Mouse (Mus musculus) CD4-positive, CD25-positive, alpha-beta regulatory T cell, adult 4 months (primary cell): ENCODE results near the gene Zfp800. TPM values are rescaled to one million over a fixed set of nuclear protein-coding genes. Genes with fewer than 3 reads are reported as not detected.

Experiments used
- ATAC-seq: one replicate; pipeline ENCODE4 v1.8.0; 2017
- polyA plus RNA-seq, 2 experiments: library from polyadenylated mRNA; unstranded; fragments of 100-300 nt; shearing (Covaris generic); gene quantifications; one replicate each; pipeline ENCODE4 v1.2.1; 2017

The Zfp800 gene
- polyA plus RNA-seq, 2 experiments from 2014 or later, result 28.8 to 36.9 TPM

- ATAC-seq, result no peak
Measured at GRCm38 (mm10) chr6:28309692-28310091, 88.1 kb downstream of the Zfp800 start.

DNA sequence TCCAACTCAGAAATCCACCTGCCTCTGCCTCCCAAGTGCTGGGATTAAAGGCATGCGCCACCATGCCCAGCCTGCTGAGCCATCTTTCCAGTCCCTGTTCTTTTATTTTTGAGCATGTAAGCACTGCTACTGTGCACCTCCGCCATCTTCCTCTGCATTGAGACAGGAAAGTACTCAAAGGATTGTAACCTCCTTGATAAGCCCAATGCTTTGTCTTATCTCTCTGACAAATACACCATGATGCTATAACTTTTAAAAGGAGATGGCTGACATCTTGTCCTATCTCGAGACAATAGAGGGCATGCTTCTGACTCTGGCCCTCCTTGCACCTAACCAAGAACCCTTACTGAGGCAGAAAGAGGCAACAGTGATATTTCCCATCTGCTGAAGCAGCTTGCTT lies 88.9 kb downstream of the Zfp800 start:
- ATAC-seq, result no peak

DNA sequence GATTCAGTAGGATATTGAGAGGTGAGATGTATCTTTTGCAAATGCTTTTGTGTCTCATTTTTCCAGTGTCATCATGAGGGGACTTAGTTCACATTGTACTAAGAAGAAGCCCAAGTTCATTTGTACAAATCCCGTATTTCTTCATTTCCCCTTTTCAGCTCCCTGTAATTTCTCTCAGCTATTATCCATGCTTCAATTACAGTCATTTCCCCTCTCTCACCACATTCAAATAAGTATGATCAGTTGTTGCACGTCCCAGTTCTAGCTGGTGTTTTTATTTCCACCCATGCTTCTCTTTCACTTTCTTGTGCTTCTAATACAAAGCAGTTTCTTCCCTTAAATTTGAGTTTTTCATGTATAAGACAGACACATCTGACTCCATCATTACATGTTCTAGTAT lies 91.1 kb downstream of the Zfp800 start:
- ATAC-seq, result no peak

GRCm38 (mm10) chr6:28296306-28296705 lies 101.5 kb downstream of the Zfp800 start:
- ATAC-seq, result no peak

GRCm38 (mm10) chr6:28295581-28295980 lies 102.2 kb downstream of the Zfp800 start:
- no peak for ATAC-seq

GRCm38 (mm10) chr6:28292810-28293209 lies 105.0 kb downstream of the Zfp800 start:
- ATAC-seq, result no peak

- ATAC-seq, result no peak
Measured at GRCm38 (mm10) chr6:28279886-28280285, 117.9 kb downstream of the Zfp800 start.

- peak; percentile 63 for ATAC-seq
Measured at GRCm38 (mm10) chr6:28262198-28262621, 135.6 kb downstream of the Zfp800 start.

DNA sequence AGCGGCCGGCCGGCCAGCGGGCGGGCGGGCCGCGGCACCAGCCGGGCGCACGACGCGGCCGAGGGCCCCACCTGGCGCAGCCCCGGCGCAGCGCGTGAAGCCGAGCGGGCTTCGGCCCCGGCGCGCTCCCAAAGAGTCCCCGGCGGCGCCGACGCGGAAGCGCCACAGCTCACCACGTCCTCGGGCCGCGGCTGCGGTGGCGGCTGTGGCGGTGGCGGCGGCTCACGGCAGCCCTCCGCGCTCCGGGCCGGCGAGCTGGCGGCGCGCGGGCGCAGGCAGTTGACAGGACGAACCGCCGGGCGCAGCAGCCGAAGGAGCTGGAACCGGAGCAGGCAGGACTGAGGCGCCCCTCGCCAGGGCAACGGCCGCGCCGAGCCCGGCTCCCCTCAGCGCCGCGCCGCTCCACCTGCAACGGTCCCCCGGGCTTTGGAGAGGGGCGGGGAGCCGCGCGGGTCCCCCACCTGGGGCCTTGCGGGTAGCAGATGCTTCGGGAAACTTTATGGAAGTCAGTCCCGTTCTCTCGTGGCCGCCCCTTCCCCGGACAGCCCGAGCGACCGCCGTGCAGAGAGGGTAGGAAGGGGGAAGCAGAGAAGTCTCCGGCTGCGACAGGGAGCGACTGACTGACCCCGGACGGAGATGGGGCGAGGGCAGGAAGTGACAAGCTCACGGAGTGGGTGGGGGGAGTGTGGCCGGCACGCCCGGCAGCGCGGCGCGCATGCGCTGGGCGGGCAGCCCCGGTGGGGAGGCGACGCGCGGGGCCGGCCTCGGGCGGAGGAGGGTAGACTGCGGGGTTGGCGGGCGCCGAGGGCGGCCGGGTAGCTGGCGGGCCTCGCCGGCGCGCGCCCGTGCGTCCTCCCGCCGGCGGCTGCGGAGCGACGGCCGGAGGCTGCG lies 136.3 kb downstream of the Zfp800 start:
- peak; percentile 81 for ATAC-seq

DNA sequence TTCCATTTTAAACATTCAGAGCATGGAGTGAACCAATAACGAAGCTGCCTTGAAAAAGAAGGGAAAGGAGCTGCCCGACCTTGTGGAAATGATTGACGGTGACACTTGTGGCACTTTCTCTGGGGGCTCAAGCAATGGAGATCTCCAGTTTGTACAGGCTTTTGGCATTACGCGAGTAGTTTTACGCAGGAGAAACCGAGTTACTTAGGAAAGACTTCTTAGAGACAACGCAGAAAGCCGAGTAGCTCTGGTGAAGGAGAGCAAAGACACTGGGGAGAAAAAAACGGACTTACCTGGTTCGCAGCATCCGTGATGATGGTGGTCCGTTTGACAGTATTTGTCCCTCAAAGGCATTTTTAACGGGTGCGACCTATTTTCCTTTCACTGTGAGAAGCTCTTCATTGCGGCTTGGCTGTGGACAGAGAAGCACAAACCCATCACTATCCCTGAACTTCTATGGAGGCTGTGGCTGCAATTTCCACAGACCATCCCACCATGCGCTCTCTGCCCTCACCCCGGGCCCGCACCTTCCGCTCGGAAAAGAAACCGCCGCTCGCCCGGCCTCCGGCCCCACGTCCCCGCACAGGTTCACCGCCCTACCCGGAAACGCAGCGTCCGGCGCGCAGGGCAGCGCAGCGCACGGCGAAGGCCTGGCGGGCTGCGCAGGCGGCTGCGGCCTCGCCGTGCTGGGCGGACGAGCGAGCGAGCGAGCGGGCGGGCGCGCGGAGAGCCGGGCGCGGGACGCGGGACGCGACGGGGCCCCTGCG lies 137.2 kb downstream of the Zfp800 start:
- no peak for ATAC-seq

- ATAC-seq, result no peak
Measured at GRCm38 (mm10) chr6:28259750-28260149, 138.1 kb downstream of the Zfp800 start.

GRCm38 (mm10) chr6:28258440-28258839 lies 139.4 kb downstream of the Zfp800 start:
- no peak for ATAC-seq

GRCm38 (mm10) chr6:28257772-28258171 lies 140.0 kb downstream of the Zfp800 start:
- no peak for ATAC-seq

DNA sequence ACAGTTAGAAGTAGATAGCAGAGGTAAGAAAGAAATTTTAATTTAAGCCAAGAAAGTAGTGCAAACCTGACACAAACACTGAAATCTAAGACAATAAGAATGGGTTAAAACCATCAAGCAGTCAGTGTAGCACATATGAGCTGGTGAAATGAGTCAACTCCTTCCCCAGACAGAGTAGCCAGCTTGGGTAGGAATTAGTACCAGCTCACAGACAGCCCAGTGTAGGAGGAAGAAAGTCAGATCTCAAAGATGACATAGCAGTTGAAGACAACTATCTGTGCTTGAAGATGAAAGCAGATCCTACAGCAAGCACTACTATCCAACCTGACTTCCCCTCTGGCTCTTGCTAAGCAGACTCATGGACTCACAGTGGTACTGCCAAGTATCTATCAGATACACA lies 145.0 kb downstream of the Zfp800 start:
- ATAC-seq, result no peak

DNA sequence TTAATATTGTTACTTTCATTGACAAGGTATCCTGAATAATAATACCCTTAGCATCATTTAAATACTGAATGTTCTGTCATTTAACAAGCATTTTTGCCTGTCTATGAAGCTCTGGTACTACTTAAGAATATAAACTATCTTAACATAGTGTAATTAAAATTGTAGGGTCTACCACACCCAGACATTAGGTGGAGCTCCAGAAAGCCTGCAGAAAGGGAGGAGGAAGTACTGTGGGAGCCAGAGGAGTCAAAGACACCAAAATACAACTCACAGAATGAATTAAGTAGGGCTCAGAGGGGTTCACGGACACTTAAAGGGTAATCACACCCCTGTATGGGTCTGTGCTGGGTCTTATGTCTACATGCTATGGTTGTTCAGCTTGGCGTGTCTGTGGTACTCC lies 149.6 kb downstream of the Zfp800 start:
- ATAC-seq, result no peak

DNA sequence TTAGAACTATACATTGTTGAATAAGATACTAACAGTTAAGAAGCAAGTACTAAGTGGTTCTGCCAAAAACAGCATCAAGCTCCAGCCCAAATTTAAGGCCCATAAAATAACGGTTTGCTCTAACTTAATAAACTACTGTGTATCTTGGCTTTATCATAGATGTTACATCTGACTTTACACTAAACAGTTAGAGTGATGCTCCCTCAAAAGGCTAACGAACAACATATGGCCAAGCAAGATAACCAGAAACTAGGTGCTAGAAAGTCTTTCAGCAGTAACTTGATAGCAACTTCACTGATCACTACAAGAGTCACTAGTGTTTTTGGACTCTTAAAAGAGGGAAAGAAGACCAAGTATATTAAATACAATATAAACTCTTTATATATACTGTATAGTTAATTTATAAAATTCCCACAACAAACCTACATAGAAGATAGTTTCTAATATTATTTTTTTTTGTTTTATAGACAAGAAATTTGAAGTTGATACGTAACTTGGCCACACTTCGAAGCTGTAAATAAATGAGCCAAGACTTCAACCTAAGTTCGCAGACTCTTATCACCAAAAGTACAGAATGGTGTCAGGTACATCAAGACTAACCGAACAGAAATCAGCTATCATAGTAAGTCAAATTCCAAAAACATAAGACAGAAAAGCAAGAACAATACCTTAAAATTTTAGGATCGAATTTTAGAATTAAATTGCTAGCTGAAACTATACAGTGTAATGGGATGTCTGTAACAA lies 165.0 kb downstream of the Zfp800 start:
- no peak for ATAC-seq

DNA sequence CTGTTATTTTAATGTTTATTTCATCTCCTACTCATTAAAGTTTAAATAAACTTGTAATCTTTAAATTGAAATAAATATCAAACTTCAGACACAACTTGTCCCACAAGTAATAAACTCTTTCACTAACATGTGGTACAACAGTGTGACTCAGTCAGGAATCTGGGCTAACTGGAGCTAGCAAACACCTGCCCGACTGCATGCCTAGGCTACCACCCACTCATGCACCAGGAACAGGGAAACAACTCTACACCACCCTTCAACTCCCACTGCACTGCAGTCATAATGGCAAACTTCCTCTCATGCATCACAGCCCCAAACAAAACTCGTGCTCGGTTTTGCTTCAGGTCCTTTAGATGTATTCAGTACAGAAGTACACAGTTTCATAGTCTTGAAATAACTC lies 169.7 kb downstream of the Zfp800 start:
- no peak for ATAC-seq

- no peak for ATAC-seq
Measured at GRCm38 (mm10) chr6:28221017-28221416, 176.8 kb downstream of the Zfp800 start.

- no peak for ATAC-seq
Measured at GRCm38 (mm10) chr6:28218386-28218785, 179.4 kb downstream of the Zfp800 start.

GRCm38 (mm10) chr6:28215268-28215954 lies 182.4 kb downstream of the Zfp800 start:
- peak; percentile 77 for ATAC-seq

GRCm38 (mm10) chr6:28214658-28215267 lies 183.0 kb downstream of the Zfp800 start:
- ATAC-seq, result no peak

- no peak for ATAC-seq
Measured at GRCm38 (mm10) chr6:28203454-28203853, 194.4 kb downstream of the Zfp800 start.
